Mouse (Mus musculus) liver, postnatal 0 days (tissue): Measurements from ENCODE around the gene Plpp1.

Source experiments
- CTCF ChIP-seq: sonication (generic); IDR thresholded peaks from 2 replicates; pipeline ENCODE4 v1.5.1; 2016; ENCODE audit warnings: antibody characterized with exemption, low read depth
- EP300 ChIP-seq: IDR thresholded peaks from 2 replicates; pipeline ENCODE4 v1.6.1; 2016; ENCODE audit warnings: antibody characterized with exemption, low read depth, mild to moderate bottlenecking

GRCm38 (mm10) chr13:112807936-112808667 lies 7.5 kb downstream of the Plpp1 start:
- TF ChIP-seq CTCF: no peak
- TF ChIP-seq EP300: peak; percentile 72
